Mouse (Mus musculus) heart, adult 11 months (tissue): ENCODE results near the gene Serpinf1.

Experiments
- DNase-seq: peaks from one replicate; pipeline ENCODE4 v3.0.0; 2022

The Serpinf1 gene

DNA sequence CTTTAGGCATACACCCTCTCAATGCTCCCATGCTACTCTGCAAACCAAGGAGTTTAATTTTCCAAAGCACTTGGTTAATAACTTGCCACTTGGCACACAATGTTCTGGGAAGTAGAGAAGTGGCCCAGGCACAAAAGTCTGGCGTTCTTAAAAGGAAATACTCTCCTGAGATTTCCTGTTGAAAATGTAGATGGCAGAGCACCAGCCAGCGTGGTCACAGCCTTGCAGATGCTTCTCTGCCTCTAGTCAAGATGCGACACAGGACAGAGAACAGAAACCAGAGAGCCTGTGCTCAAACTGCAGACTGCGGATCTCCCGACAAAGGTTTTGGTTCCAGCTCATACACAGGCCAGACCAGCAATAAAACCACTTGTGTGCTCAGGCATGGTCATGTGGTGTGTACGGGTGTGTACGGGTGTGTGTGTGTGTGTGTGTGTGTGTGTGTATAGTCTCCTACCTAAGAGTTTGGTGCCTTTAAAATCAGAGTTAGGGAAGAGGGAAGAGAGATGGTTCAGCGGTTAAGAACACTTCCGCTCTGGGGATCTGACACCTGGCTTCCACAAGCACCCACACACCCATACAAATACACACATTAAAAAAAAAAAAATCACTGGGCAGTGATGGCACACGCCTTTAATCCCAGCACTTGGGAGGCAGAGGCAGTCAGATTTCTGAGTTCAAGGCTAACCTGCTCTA is 32.7 kb upstream of the Serpinf1 start:
- DNase-seq = peak; percentile 93

GRCm38 (mm10) chr11:75453991-75454930 is 31.8 kb upstream of the Serpinf1 start, which contains the start of gene Wdr81:
Gene Wdr81 (minus strand): TSS chr11:75454717.
- DNase-seq = peak; percentile 99

DNA sequence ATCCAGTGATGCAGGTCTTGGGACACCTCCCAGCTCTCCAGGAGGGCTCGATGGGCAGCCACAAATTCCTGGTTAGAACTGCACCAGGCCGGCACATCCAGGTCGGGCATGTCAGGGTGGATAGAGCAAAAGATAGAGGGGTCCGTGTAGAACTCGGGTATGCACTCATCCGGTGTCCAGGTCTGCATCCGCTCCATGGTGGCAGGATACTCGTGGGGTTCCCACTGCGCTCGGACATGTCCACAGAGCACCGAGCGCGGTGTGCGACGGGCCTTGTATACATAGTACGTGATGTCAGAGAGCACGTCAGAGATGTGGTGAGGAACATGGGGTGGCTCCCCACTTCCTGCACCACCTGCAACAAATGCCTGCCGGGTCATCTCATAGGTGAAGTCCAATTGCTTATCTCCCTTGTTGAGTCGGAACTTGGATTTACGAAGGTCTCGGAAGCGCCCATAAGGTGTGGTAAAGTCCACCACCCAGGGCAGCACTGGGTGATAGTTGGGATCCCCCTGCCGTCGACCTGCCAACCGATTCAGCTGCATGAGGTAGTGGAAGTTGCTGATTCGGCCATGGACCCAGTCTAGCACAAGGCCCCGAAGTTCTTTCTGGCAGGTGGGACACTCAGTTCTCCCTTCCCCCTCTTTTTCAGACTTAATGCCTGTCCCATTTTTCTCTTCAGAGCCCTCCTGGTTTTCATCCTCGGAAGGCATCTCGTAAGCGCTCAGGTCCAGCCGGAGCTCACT is 30.5 kb upstream of the Serpinf1 start:
- peak; percentile 90 for DNase-seq

GRCm38 (mm10) chr11:75452081-75452480 is 29.6 kb upstream of the Serpinf1 start:
- DNase-seq = peak; percentile 91

GRCm38 (mm10) chr11:75450936-75451335 is 28.4 kb upstream of the Serpinf1 start:
- peak; percentile 92 for DNase-seq

- DNase-seq = peak; percentile 85
These were observed 27.9 kb upstream of the Serpinf1 start for GRCm38 (mm10) chr11:75450304-75450908.

DNA sequence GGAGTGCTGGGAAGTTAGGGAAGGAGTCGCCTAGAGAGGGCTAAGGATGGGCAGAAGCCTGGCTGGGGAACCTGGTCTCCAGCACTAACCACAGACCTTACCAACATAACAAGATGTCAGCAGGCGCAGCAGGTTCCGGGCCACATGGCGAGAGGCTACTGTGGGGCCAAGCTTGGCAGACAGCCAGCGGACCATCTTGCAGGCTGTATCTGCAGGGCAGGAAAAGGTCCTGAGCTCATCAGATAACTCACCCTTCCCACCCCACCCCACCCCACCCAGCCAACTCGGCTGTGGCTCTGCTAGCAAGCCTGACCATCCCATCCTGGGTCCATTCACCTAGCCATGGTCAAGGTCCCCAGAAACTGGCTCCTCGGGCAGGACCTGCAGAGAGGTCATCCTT is 27.2 kb upstream of the Serpinf1 start:
- DNase-seq = peak; percentile 90

DNA sequence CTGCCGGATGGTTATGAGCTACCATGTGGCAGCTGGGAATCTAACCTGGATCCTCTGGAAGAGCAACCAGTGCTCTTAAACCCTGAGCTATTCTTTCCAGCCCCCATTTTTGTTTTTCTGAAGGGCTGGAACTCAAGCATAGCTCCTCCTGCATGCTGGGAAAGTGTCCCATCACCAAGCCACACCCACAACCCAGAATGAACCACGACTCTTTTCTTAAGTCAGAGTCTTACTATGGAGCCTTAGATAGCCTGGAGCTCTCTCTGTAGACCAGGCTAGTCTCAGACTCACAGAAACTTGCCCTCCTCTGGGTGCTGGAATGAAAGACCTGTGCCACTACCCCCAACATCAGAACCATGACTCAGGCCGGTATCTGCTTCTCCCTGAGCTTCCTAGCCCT is 26.1 kb upstream of the Serpinf1 start:
- no peak for DNase-seq

DNA sequence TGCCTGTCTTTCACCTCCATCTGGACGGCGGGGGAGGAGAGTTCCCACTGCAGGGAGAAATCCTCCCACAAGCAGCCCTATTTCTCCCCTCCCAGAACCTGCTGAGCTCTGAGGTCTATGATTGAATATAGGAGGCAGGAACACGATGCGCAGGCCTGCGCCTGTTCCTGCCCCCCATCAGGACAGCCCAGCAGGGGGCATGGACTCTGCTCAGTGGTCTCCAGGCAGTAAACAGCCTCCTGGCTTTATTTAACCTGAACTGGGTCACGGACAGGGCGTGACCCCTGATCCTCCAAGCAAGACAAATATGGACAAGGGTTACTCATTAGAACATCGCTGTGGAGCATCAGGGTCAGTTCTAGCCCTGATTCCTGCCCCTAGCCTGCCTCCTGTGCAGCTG is 21.2 kb upstream of the Serpinf1 start:
- DNase-seq = no peak

GRCm38 (mm10) chr11:75441601-75442000 is 19.1 kb upstream of the Serpinf1 start:
- DNase-seq = peak; percentile 89

DNA sequence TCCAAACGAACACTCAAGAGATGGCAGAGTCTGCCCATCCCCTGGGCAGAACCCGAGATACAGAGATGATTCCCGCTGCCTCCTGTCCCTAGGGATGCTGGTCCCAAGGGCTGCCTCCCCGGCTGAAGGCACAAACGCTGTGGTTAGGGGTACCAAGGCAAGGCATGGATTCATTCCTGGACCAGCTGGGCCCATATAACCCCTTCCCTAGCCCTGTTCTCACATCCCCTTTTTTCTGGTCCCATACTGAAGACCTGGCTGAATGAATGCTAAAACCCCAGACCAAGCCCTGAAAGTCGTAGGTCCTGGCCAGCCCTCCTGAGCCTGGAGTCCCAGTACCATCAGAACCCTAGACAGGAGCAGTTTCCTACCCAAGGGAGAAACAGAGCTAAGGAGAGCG is 18.5 kb upstream of the Serpinf1 start:
- DNase-seq = no peak

GRCm38 (mm10) chr11:75439951-75440350 is 17.4 kb upstream of the Serpinf1 start:
- peak; percentile 86 for DNase-seq

GRCm38 (mm10) chr11:75439363-75439762 is 16.9 kb upstream of the Serpinf1 start, which contains the start of gene Serpinf2:
Gene Serpinf2 (minus strand): TSS chr11:75439591.
- DNase-seq = no peak

DNA sequence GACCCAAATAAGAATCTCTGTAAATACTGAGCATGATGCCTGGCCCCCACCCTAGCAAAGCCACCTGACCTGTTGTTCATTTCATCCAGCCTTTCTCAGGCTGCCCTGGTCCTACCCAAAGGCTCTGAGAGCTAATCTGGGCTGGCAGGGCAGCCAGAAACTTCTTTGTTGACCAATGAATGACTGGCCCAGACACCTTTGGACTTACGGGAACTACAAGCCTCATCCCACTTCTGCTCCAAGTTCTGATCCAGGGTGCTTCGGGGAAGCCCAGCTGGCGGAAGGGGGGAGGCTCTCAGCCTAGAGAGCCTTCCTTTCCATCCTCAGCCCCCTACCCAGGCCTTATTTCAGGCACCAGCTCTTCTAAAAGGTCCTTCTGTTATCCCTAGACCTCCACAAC is 16.3 kb upstream of the Serpinf1 start:
- DNase-seq = no peak

- DNase-seq = peak; percentile 88
These were observed 15.7 kb upstream of the Serpinf1 start for GRCm38 (mm10) chr11:75438194-75438593.

DNA sequence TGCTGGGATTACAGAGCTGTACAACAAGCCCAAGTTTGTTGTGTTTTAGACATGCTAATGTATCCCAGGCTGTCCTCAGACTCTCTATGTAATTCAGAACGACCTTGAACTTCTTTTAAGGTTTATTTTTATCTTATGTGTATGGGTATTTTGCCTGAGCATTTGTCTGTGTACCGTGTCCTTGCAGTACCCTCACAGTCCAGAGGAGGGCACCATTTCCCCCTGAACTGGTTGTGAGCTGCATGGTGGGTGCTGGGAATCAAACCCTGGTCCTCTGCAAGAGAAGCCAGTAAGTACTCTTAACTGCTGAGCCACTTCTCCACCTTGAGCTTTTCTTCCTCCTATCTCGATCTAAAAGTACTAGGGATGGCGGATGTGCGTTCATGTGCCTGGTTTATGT is 11.6 kb upstream of the Serpinf1 start:
- no peak for DNase-seq

GRCm38 (mm10) chr11:75431307-75431706 is 8.8 kb upstream of the Serpinf1 start:
- DNase-seq = peak; percentile 92

DNA sequence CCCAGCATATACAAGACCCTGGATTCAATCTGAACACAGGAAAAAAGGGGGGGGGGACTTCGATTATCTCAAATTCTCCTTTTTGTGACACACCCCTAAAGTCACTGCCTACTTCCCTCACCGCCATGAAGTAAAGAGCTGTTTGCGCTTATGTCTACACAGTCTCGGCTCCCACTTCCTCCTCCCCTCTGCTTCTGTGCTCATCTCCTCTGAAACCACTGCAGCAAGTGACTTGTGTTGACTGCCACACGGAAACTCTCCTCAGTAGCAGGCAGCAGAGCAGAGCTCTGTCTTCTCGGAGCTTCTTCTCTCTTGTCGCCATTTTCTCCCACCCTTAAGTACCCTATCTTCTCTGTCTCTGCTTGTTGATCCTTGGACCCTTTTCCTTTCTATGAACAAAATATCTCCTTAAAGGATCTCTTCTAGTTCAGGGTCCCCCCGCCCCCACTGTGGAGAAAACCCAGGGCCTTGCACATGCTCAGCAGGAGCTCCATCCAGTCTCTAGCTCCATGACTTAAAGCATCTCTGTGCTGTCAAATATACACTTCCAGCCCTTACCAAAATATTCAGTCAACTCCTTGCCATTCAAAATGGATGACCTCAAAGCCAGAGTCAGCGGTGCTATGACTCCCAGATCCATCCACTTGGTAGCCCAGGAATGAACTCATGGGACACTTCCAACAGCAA is 6.7 kb upstream of the Serpinf1 start:
- peak; percentile 93 for DNase-seq

- no peak for DNase-seq
These were observed 2.0 kb upstream of the Serpinf1 start for GRCm38 (mm10) chr11:75424459-75424858.

- DNase-seq = no peak
These were observed 1.5 kb upstream of the Serpinf1 start for GRCm38 (mm10) chr11:75424033-75424432.

GRCm38 (mm10) chr11:75423091-75423490 is 590 bp upstream of the Serpinf1 start:
- DNase-seq = no peak
